Mouse (Mus musculus): ENCODE measurements around the gene Fbxo41.

DNA sequence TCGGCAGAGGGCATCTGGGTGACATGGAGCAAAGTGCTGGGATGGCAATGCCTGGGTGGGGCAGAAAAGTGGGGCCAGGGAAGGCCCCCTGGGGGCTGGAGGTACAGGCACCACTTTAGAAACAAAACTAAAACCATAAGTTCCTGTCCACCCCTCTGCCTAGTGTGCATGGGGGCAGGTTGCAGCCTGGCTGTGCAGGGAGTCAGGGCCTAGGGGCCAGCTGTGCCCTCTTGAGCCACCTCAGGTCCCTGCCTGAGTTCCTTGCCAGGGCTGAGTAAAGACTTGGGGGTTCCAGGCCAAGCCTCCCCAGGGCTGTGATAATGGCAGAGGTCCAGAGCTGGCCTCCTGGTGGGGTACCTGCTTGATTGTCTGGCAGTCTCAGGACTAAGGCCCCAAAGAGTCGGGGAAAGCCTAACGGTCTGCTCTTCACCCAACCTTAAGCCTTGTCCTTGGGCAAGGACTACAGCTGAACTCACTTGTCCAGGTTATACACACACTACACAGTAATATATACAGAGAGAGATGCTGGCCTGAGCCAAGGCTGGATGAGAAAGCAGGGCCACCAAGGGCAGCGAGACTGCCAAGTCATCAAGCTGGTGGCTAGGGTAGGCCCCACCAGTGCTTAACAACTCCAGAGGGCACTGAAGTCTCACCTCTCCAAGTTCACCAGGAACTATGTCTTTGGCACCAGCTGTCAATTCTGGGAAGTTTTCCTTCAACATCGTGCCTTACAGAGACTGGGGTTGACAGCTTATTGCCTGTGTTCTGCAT, 32.9 kb downstream of the Fbxo41 start:
- no peak for TF ChIP-seq CTCF (IDR thresholded peaks at IDR 0.05)
- TF ChIP-seq POLR2A (IDR thresholded peaks at IDR 0.05; ENCODE audit: insufficient read depth, low read depth, low read length): no peak

Measured in heart, adult 2 months (tissue).